Mouse (Mus musculus) spleen, postnatal 10 days (tissue): ENCODE data around the gene Med4.

Source experiments
- DNase-seq, 2 experiments: peaks; one replicate each; pipeline ENCODE4 v3.0.0; 2021 to 2022; ENCODE audit warnings: low spot score in 2 of 2

The Med4 gene

GRCm38 (mm10) chr14:73509765-73510423 lies at the start of gene Med4:
Gene Med4 (plus strand): TSS chr14:73510025.
- DNase-seq = peak; percentile 93

GRCm38 (mm10) chr14:73460514-73461134 lies 49.2 kb upstream of the Med4 start:
- no peak for DNase-seq

GRCm38 (mm10) chr14:73462211-73462610 lies 47.6 kb upstream of the Med4 start:
- no peak for DNase-seq

GRCm38 (mm10) chr14:73467697-73468096 lies 42.1 kb upstream of the Med4 start:
- no peak for DNase-seq

- no peak for DNase-seq
These were observed 40.3 kb upstream of the Med4 start for GRCm38 (mm10) chr14:73469506-73469905.

GRCm38 (mm10) chr14:73470593-73470992 lies 39.2 kb upstream of the Med4 start:
- DNase-seq = no peak

GRCm38 (mm10) chr14:73472205-73472604 lies 37.6 kb upstream of the Med4 start:
- DNase-seq = no peak

- DNase-seq = no peak
These were observed 36.0 kb upstream of the Med4 start for GRCm38 (mm10) chr14:73473670-73474460.

GRCm38 (mm10) chr14:73474636-73475093 lies 35.2 kb upstream of the Med4 start:
- DNase-seq = no peak

GRCm38 (mm10) chr14:73475506-73475905 lies 34.3 kb upstream of the Med4 start:
- DNase-seq = no peak

GRCm38 (mm10) chr14:73476361-73476934 lies 33.4 kb upstream of the Med4 start:
- no peak for DNase-seq

GRCm38 (mm10) chr14:73477077-73477476 lies 32.7 kb upstream of the Med4 start:
- DNase-seq = no peak

- DNase-seq = no peak
These were observed 31.5 kb upstream of the Med4 start for GRCm38 (mm10) chr14:73478321-73478720.

GRCm38 (mm10) chr14:73479771-73480170 lies 30.1 kb upstream of the Med4 start:
- no peak for DNase-seq

- no peak for DNase-seq
These were observed 26.2 kb upstream of the Med4 start for GRCm38 (mm10) chr14:73483516-73484229.

GRCm38 (mm10) chr14:73484366-73485110 lies 25.3 kb upstream of the Med4 start:
- no peak for DNase-seq

GRCm38 (mm10) chr14:73486641-73487040 lies 23.2 kb upstream of the Med4 start:
- DNase-seq = no peak

GRCm38 (mm10) chr14:73493356-73493755 lies 16.5 kb upstream of the Med4 start:
- DNase-seq = no peak

GRCm38 (mm10) chr14:73494122-73494521 lies 15.7 kb upstream of the Med4 start:
- DNase-seq = no peak

GRCm38 (mm10) chr14:73495753-73496152 lies 14.1 kb upstream of the Med4 start:
- no peak for DNase-seq

- DNase-seq = no peak
These were observed 8.5 kb upstream of the Med4 start for GRCm38 (mm10) chr14:73501283-73501682.
